Mouse (Mus musculus): ENCODE results near the gene 1700016K19Rik.

Gene 1700016K19Rik

DNA sequence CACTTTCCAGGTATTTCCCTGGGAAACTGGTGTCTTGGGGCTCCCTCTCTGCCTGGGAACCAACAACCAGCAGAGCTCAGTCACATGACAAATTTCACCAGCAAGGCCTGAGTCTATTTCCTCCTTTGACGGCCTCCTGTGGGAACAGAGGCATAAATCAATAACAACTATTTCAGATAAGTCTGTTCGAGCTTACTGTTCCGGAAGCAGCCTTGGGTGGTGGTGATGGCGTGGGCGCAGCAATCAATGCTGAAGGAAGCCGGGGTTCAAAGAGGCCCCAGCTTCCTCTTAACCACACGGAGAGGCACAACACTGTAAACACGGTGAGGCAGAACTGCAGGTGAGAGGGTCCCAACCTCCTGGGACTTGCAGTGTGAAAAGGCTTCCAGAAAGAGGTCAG, 23.0 kb upstream of the 1700016K19Rik start:
- H3K4me1 ChIP-seq (replicated peaks; ENCODE audit: low read depth, low read length) = no peaks in the 10 kb centered on the region; the same call in 1 of the 2 replicates
- TF ChIP-seq CTCF (conservative IDR thresholded peaks at IDR 0.05; ENCODE audit: low read length) (no peak), POU5F1 (IDR thresholded peaks at IDR 0.05; ENCODE audit: borderline replicate concordance, low read length) (no peak), NANOG (IDR thresholded peaks at IDR 0.05; ENCODE audit: borderline replicate concordance, low read length) (no peak)
- H3K4me3 ChIP-seq (replicated peaks; ENCODE audit: low read length) = no peak overlapping the region
- no peaks in the 10 kb centered on the region for H3K27me3 ChIP-seq (ENCODE audit: insufficient read depth, low read length)
- H3K9me3 ChIP-seq (ENCODE audit: low read length) = peaks cover 6% of the 10 kb centered on the region; the same call in 1 of the 2 replicates
- H3K36me3 ChIP-seq (ENCODE audit: insufficient read depth, low read length) = no peaks in the 10 kb centered on the region

DNA sequence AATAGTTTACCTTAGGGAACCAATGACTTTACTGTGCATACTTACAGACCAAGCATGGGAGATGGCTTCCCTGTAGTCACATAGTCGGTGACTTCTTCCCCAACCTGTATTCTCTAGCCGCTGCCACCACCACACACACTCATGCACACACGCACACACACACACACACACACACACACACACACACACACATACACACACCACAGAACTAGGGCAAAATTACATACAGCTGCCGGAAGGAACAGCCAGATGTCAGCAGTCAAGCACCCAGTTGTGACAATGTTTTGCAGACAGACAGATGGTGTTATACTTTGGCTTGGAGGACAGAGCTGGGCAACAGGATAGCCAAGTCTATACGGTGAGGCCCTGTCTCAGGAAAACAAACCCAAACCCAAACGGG, 21.7 kb upstream of the 1700016K19Rik start:
- Histone ChIP-seq H3K4me3 (replicated peaks; ENCODE audit: low read length) (no peak overlapping the region), H3K4me1 (replicated peaks; ENCODE audit: low read depth, low read length) (no peaks in the 10 kb centered on the region; the same call in 1 of the 2 replicates), H3K36me3 (ENCODE audit: insufficient read depth, low read length) (no peaks in the 10 kb centered on the region), H3K9me3 (ENCODE audit: low read length) (peaks cover 6% of the 10 kb centered on the region; the same call in 1 of the 2 replicates), H3K27me3 (ENCODE audit: insufficient read depth, low read length) (no peaks in the 10 kb centered on the region)
- no peak for TF ChIP-seq CTCF (conservative IDR thresholded peaks at IDR 0.05; ENCODE audit: low read length)
- TF ChIP-seq POU5F1 (IDR thresholded peaks at IDR 0.05; ENCODE audit: borderline replicate concordance, low read length) = no peak

DNA sequence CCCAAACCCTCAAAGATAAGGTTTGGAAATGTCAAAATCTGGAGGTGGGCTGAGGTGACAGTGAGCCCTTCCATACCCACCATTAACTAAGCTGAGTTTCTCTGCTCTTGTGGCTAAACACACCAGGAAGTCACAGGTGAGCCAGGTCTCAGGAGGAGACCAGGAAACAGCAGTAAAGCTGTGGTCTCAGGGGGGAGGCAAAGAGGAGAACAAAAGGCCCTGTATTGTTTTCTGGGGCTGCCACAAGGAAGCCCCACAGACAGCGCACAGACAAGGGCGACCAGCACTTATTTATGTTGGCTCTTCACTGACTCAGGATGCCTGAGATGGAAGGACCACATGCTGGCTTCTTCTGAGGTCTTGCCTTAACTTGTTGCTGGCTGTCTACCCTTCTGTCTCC, 19.3 kb upstream of the 1700016K19Rik start:
- Histone ChIP-seq H3K36me3 (ENCODE audit: insufficient read depth, low read length) (no peaks in the 10 kb centered on the region), H3K9me3 (ENCODE audit: low read length) (no peaks in the 10 kb centered on the region), H3K4me3 (replicated peaks; ENCODE audit: low read length) (no peak overlapping the region), H3K27me3 (ENCODE audit: insufficient read depth, low read length) (no peaks in the 10 kb centered on the region), H3K4me1 (replicated peaks; ENCODE audit: low read depth, low read length) (no peaks in the 10 kb centered on the region; the same call in 1 of the 2 replicates)
- no peak for TF ChIP-seq POU5F1 (IDR thresholded peaks at IDR 0.05; ENCODE audit: borderline replicate concordance, low read length)
- TF ChIP-seq CTCF (conservative IDR thresholded peaks at IDR 0.05; ENCODE audit: low read length) = no peak
- no peak for TF ChIP-seq NANOG (IDR thresholded peaks at IDR 0.05; ENCODE audit: borderline replicate concordance, low read length)

DNA sequence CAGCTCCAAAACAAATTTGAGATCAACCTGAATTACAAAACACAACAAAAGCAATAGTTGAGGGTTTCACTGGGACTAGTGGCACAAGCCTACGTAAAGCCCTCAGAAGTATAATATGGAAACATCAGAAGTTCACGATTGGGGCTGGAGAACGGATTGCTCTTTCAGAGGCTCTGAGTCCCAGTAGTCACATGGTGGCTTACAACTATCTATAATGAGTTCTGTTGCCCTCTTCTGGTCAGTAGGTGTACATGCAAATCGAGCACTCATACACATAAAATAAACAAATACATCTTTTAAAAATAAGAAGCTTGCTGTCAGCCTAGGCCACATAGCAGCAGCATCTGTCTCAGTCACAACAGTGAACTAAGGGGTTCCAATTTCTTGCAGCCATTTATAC, 16.5 kb upstream of the 1700016K19Rik start:
- Histone ChIP-seq H3K27me3 (ENCODE audit: insufficient read depth, low read length) (no peaks in the 10 kb centered on the region), H3K36me3 (ENCODE audit: insufficient read depth, low read length) (no peaks in the 10 kb centered on the region), H3K9me3 (ENCODE audit: low read length) (no peaks in the 10 kb centered on the region), H3K4me3 (replicated peaks; ENCODE audit: low read length) (no peak overlapping the region), H3K4me1 (replicated peaks; ENCODE audit: low read depth, low read length) (no peaks in the 10 kb centered on the region)
- TF ChIP-seq POU5F1 (IDR thresholded peaks at IDR 0.05; ENCODE audit: borderline replicate concordance, low read length) = no peak
- peak; percentile 30 for TF ChIP-seq CTCF (conservative IDR thresholded peaks at IDR 0.05; ENCODE audit: low read length)
- TF ChIP-seq NANOG (IDR thresholded peaks at IDR 0.05; ENCODE audit: borderline replicate concordance, low read length) = no peak

DNA sequence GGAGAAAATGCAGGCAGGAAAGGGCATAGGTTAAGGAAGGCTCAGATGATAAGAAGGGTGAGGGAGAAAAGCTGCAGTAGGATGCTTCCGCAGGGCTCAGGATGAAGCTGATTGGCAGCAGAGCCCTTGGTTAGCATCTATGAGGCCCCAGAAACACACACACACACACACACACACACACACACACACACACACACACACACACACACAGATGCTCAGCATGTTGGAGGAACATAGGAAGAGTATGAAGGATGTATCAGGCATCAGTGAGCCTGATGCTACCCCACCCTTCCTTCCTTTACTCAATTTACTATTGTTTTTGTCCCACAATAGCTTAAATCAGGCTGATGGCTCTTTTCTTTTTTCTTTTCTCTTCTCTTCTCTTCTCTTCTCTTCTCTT, 15.1 kb upstream of the 1700016K19Rik start:
- Histone ChIP-seq H3K4me3 (replicated peaks; ENCODE audit: low read length) (no peak overlapping the region), H3K4me1 (replicated peaks; ENCODE audit: low read depth, low read length) (no peaks in the 10 kb centered on the region), H3K27me3 (ENCODE audit: insufficient read depth, low read length) (no peaks in the 10 kb centered on the region; the same call in 1 of the 2 replicates), H3K9me3 (ENCODE audit: low read length) (no peaks in the 10 kb centered on the region), H3K36me3 (ENCODE audit: insufficient read depth, low read length) (no peaks in the 10 kb centered on the region)
- TF ChIP-seq CTCF (conservative IDR thresholded peaks at IDR 0.05; ENCODE audit: low read length) (no peak), POU5F1 (IDR thresholded peaks at IDR 0.05; ENCODE audit: borderline replicate concordance, low read length) (no peak), NANOG (IDR thresholded peaks at IDR 0.05; ENCODE audit: borderline replicate concordance, low read length) (no peak)

DNA sequence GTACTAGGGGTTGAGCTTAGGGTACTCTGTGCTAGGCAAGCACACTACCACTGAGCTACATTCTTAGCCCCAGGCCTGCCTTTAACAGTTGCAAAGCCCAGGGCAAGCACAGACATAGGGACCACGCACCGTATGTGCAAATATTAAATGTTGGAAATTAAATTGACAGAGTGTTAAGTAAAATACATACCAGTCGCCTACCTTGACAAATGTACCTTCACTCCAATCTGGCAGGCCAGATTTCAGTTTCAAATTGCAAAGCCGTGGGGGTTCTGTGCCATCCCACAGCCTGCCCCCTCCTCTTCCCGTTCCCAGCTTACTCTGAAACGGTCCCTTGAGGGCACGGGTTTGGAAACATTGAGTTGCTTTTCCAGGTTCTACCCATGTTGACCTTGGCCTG, 13.8 kb upstream of the 1700016K19Rik start:
- Histone ChIP-seq H3K9me3 (ENCODE audit: low read length) (no peaks in the 10 kb centered on the region), H3K27me3 (ENCODE audit: insufficient read depth, low read length) (no peaks in the 10 kb centered on the region; the same call in 1 of the 2 replicates), H3K36me3 (ENCODE audit: insufficient read depth, low read length) (no peaks in the 10 kb centered on the region), H3K4me1 (replicated peaks; ENCODE audit: low read depth, low read length) (peaks cover 3% of the 10 kb centered on the region; the same call in 1 of the 2 replicates), H3K4me3 (replicated peaks; ENCODE audit: low read length) (no peak overlapping the region)
- TF ChIP-seq POU5F1 (IDR thresholded peaks at IDR 0.05; ENCODE audit: borderline replicate concordance, low read length) = no peak
- TF ChIP-seq CTCF (conservative IDR thresholded peaks at IDR 0.05; ENCODE audit: low read length) = no peak
- no peak for TF ChIP-seq NANOG (IDR thresholded peaks at IDR 0.05; ENCODE audit: borderline replicate concordance, low read length)

DNA sequence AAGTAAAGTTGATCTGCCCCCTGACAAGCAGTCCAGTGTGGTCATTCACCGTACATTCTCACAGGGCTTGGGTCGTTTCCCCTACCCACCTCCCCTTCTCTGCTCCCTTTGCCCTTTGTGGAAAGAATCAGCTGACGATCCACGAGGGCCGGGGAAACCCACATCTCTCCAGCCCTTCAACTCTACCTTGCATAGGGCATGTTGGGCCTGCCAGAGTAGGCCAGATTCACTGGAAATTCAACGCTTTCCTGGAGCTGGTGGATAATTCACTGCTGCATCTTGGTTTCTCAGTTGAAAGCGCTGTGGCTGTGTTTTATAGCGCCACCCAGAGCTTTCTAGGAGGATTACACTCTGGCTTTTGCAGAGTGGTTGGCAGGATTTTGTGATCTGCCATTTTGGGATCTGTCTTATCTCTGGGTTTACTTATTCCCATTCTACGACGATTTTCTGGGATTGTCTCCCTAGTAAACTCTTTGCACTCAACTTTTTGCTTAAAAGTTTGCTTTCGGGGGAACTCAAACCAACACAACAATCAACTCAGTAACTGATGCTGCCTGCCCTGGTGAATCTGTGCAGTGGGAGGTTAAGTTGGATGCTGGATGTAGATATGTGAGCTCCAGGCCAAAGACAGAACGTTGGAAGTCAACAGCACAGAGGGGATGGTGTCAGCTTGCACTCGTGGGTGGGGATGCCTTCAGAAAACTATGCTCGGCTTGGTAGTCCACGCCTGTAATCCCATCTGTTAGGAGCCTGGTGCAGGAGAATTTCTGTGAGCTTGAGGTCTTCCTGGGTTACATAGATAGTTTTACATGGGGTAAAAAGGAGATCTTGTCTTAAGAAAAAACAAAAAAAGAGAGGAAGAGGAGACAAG, 8.5 kb upstream of the 1700016K19Rik start:
- H3K9me3 ChIP-seq (ENCODE audit: low read length) = no peaks in the 10 kb centered on the region
- TF ChIP-seq NANOG (IDR thresholded peaks at IDR 0.05; ENCODE audit: borderline replicate concordance, low read length) (no peak), CTCF (conservative IDR thresholded peaks at IDR 0.05; ENCODE audit: low read length) (peak; percentile 96)
- H3K4me3 ChIP-seq (replicated peaks; ENCODE audit: low read length) = no peak overlapping the region
- no peaks in the 10 kb centered on the region for H3K36me3 ChIP-seq (ENCODE audit: insufficient read depth, low read length)
- peaks cover 6% of the 10 kb centered on the region for H3K27me3 ChIP-seq (ENCODE audit: insufficient read depth, low read length)
- peaks cover 10% of the 10 kb centered on the region for H3K4me1 ChIP-seq (replicated peaks; ENCODE audit: low read depth, low read length)

DNA sequence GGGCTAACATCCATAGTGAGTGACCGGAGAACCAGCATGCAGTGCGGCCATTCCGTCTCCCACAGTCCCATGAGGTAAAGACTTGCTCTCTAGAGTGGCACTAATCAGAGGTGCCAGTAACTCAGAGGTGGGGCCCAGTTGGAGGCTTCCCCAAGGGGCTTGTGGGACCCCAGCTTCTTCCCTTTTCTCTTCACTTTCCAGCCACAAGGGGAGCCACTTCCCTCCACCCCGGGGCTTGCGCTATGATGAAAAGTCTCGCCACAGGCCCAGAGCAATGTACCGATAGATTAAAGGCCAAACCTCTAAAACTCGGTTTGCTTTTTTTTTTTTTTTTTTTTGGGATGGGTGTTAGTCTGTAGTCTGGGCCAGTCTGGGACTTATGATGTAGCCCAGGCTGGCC, 7.8 kb upstream of the 1700016K19Rik start:
- H3K4me1 ChIP-seq (replicated peaks; ENCODE audit: low read depth, low read length) = peaks cover 10% of the 10 kb centered on the region
- H3K4me3 ChIP-seq (replicated peaks; ENCODE audit: low read length) = no peak overlapping the region
- no peaks in the 10 kb centered on the region for H3K36me3 ChIP-seq (ENCODE audit: insufficient read depth, low read length)
- H3K27me3 ChIP-seq (ENCODE audit: insufficient read depth, low read length) = peaks cover 6% of the 10 kb centered on the region
- TF ChIP-seq POU5F1 (IDR thresholded peaks at IDR 0.05; ENCODE audit: borderline replicate concordance, low read length) (no peak), CTCF (conservative IDR thresholded peaks at IDR 0.05; ENCODE audit: low read length) (peak; percentile 16; the same call in 1 of the 2 replicates), NANOG (IDR thresholded peaks at IDR 0.05; ENCODE audit: borderline replicate concordance, low read length) (no peak)
- H3K9me3 ChIP-seq (ENCODE audit: low read length) = no peaks in the 10 kb centered on the region

Data from E14TG2a.4 (cell line).